Mouse (Mus musculus) neural tube, embryonic 13.5 days (tissue): ENCODE measurements around the gene Tecta. TPM values are rescaled to one million over a fixed set of nuclear protein-coding genes. Genes with fewer than 3 reads are reported as not detected.

Source experiments
- microRNA-seq: library from miRNA; unstranded; fragments of <30 nt; microRNA quantifications from one replicate; pipeline ENCODE4, GENCODE M21; 2016
- polyA plus RNA-seq: library from polyadenylated mRNA; unstranded; fragments of >200 nt; fragmentation: Nextera tagmentation; extraction: Ambion mirVana; gene quantifications from 2 replicates; pipeline ENCODE4 v1.2.1, GENCODE M21; 2015

Tecta gene
- polyA plus RNA-seq, 1 experiment from 2014 or later = 0.74 TPM

Small RNAs within 50 kb of the gene (microRNA-seq; reads per million reads assigned to microRNA genes)
- gene Gm44311 = not detected

Other genes with a start within 250 kb of the Tecta start
- gene Sc5d, start 135.7 kb downstream of the Tecta start, polyA plus RNA-seq = 59.0 and 64.9 TPM in 2 replicates
- 4.9 and 5.0 TPM in 2 replicates for gene Tbcel, start 107.9 kb upstream of the Tecta start, polyA plus RNA-seq